Mouse (Mus musculus) G1E (cell line): ENCODE results near the gene Gdpd3. TPM values are rescaled to one million over a fixed set of nuclear protein-coding genes. Genes with fewer than 3 reads are reported as not detected.

Source experiments
- ATAC-seq: 2 replicates; pipeline ENCODE4 v1.8.0; 2016; ENCODE audit warnings: mild to moderate bottlenecking; ENCODE audit not compliant: insufficient number of reproducible peaks, poor library complexity, low FRiP score, severe bottlenecking; ENCODE audit errors: extremely low read depth
- DNase-seq: peaks from one replicate; pipeline ENCODE4 v3.0.0; 2012; ENCODE audit warnings: low spot score
- H3K27me3 ChIP-seq: 2 replicates; pipeline ENCODE4 v1.6.1; 2012; ENCODE audit warnings: mild to moderate bottlenecking, low read length, inconsistent platforms; ENCODE audit not compliant: insufficient read depth
- H3K36me3 ChIP-seq: replicated peaks from 2 replicates; pipeline ENCODE3; 2012; ENCODE audit warnings: mild to moderate bottlenecking, inconsistent platforms
- H3K4me1 ChIP-seq: 2 replicates; pipeline ENCODE4 v1.6.1; 2012; ENCODE audit warnings: low read depth, low read length, inconsistent platforms, mixed read lengths; ENCODE audit not compliant: insufficient read depth
- H3K4me3 ChIP-seq: 2 replicates; pipeline ENCODE4 v1.5.1; 2012; ENCODE audit warnings: low read depth, mild to moderate bottlenecking, inconsistent platforms, low read length, moderate library complexity, mixed read lengths
- H3K9me3 ChIP-seq: replicated peaks from 2 replicates; pipeline ENCODE4 v1.6.1; 2012; ENCODE audit warnings: inconsistent platforms
- CTCF ChIP-seq: IDR thresholded peaks from 2 replicates; pipeline ENCODE4 v1.5.1; 2012; ENCODE audit warnings: low read depth, low read length, inconsistent platforms, mixed read lengths
- GATA1 ChIP-seq: IDR thresholded peaks from 2 replicates; pipeline ENCODE4 v1.6.1; 2012; ENCODE audit warnings: borderline replicate concordance, low read length, inconsistent platforms, mixed read lengths
- GATA2 ChIP-seq: IDR thresholded peaks from 2 replicates; pipeline ENCODE4 v1.6.1; 2012; ENCODE audit warnings: low read depth, low read length, inconsistent platforms, borderline replicate concordance
- POLR2AphosphoS5 ChIP-seq: IDR thresholded peaks from 2 replicates; pipeline ENCODE4 v1.6.1; 2012; ENCODE audit warnings: low read depth, low read length, inconsistent platforms; ENCODE audit not compliant: insufficient replicate concordance
- TAL1 ChIP-seq: conservative IDR thresholded peaks from 2 replicates; pipeline ENCODE4 v1.6.1; 2012; ENCODE audit warnings: low read depth, low read length, inconsistent platforms, mixed read lengths
- polyA plus RNA-seq: library from polyadenylated mRNA; stranded (reverse); fragments of >175 nt; gene quantifications from 2 replicates; pipeline ENCODE4 v1.2.3, GENCODE M21; 2012
- total RNA-seq, 2 experiments: library from RNA; stranded (forward) in 1 of 2; stranded (reverse) in 1 of 2; fragments of 200-1000 nt in 1 of 2; fragments of >200 nt in 1 of 2; fragmentation: Nextera tagmentation in 1 of 2; gene quantifications; 2 replicates each; pipeline ENCODE4 v1.2.3; 2014 to 2017

Gdpd3 gene
- total and polyA plus RNA-seq, 3 experiments: 6.1 to 29.9 (median 15.4) TPM

DNA sequence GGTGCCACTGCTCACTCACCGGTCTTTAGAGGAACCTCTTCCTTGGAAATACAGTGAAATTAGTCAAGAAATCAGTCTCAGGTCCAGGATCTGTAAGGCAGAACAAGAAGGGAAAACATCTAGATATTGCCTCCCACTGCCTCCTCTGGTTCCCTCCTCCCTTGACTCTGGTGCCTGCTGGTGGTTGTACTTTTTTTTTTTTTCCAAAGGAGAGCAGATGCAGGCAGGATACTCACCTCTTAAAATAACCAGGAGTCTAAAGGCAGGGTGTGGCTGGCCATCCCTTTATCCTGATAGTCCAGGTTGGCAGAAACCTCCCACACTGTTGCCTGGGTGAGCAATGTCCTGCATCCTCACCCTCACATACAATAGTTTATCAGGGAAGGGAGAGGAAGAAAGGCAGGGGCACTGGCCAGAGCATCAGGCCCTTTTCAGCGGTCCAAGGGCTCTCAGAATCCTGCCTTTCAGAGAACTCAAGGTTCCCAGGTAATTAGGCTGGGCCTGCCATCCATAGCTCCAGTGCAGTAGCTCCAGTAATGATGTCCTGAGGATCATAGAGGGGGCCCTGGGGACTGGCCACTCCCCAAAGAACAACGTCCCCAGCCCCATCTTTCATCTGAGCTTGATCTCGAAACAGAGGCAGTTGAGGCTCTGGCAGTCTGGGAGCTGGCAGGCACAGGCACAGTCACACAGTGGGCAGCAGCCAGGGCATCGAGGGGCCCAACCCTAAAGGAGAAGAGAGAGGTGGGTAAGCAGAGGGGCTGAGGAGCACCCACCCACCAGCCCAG, 34.3 kb downstream of the Gdpd3 start:
- H3K9me3 ChIP-seq: no peaks in the 10 kb centered on the region
- peaks cover 41% of the 10 kb centered on the region for H3K36me3 ChIP-seq
- DNase-seq (no peak), ATAC-seq (no peak)
- TF ChIP-seq GATA2 (no peak), CTCF (no peak)
- H3K4me1 ChIP-seq: peaks cover 71% of the 10 kb centered on the region
- H3K4me3 ChIP-seq: peak overlapping the region; percentile 99
- peaks cover 3% of the 10 kb centered on the region; the same call in 1 of the 2 replicates for H3K27me3 ChIP-seq

DNA sequence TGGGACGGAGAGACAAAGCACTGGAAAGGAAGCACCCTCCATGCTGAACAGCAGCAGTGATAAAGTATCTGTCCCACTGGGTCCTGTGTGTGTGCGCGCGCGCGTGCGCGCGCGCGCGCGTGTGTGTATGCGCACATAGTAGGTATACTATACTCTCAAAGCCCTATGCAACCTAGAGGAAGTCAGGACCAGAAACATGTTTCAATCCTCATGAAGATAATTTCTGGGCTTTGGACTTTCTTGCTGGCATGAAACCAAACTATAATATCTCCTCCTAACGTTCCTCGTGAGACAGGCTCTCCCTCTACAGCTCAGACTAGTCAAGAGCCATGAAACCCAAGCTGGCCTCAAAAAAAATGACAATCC, 34.9 kb downstream of the Gdpd3 start:
- no peak for DNase-seq
- H3K36me3 ChIP-seq: peaks cover 35% of the 10 kb centered on the region
- no peak for ATAC-seq
- TF ChIP-seq GATA2 (no peak), POLR2AphosphoS5 (no peak), TAL1 (no peak), CTCF (no peak), GATA1 (no peak)
- H3K4me3 ChIP-seq: no peak overlapping the region
- peaks cover 3% of the 10 kb centered on the region; the same call in 1 of the 2 replicates for H3K27me3 ChIP-seq
- peaks cover 65% of the 10 kb centered on the region for H3K4me1 ChIP-seq
- no peaks in the 10 kb centered on the region for H3K9me3 ChIP-seq

DNA sequence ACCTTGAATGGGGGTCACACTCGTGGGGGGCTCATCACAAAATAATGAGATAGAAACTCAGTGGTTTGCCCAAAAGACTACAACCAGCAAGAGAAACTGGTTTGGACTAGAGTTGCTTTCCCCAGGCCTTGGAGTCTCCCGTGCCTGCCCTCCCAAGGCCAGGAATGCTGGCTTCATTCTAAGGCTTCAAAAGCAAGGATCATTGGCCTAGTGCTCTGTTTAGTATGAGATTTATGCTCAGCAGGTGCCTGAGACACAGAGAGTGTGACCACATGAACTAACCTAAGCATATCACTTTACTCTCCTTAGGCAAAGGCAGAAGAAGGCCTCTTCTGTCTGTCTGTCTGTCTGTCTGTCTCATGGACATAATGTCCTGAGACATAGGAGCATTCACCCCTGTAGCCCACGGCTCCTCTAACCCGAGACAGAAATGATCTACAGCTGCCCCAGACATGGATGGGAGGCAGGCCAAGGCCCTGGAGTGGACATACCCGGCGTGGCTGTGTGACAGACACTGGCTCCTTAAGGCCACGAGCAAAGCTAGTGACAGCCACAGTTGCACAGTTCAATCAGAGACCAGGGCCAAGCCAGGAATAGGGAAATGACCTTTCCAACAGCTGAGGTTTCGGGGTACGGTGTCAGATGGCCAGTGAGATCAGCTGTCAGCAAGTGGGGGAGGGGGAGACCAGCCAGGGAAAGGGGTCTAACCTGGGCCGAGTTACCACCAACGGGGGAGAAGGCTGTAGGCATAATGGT, 36.2 kb downstream of the Gdpd3 start:
- peaks cover 53% of the 10 kb centered on the region for H3K4me1 ChIP-seq
- DNase-seq: no peak
- no peak for ATAC-seq

DNA sequence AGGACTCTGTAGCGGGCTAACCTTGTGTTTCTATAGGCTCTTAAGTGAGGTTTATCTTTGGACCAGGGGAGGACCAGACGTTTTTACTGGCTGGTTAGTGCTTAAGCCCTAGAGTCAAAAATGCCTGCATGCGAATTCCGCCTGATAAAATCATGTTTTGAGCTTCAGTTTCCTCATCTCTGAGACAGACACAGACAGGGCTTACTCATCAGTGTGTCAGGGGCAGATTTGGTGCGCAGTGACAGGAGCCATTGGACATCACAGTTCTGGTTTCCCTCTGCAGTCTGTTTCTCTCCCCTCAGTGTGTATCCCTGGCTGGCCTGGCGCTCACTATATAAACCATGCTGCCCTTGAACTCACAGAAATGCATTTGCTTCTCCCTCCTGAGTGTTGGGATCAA, 37.0 kb downstream of the Gdpd3 start:
- Histone ChIP-seq H3K4me3 (no peak overlapping the region), H3K36me3 (peaks cover 14% of the 10 kb centered on the region), H3K4me1 (peaks cover 59% of the 10 kb centered on the region), H3K9me3 (no peaks in the 10 kb centered on the region), H3K27me3 (peaks cover 15% of the 10 kb centered on the region)
- no peak for ATAC-seq
- DNase-seq: no peak
- TF ChIP-seq POLR2AphosphoS5 (no peak), CTCF (no peak), TAL1 (no peak), GATA2 (no peak), GATA1 (no peak)

More for the DNA sequence above, 36.2 kb downstream of the Gdpd3 start:
- Histone ChIP-seq H3K36me3 (peaks cover 22% of the 10 kb centered on the region), H3K4me3 (no peak overlapping the region), H3K9me3 (no peaks in the 10 kb centered on the region), H3K27me3 (peaks cover 6% of the 10 kb centered on the region; the same call in 1 of the 2 replicates)
- TF ChIP-seq TAL1: no peak
- TF ChIP-seq GATA2: no peak
- no peak for TF ChIP-seq GATA1
- no peak for TF ChIP-seq CTCF
- TF ChIP-seq POLR2AphosphoS5: no peak

DNA sequence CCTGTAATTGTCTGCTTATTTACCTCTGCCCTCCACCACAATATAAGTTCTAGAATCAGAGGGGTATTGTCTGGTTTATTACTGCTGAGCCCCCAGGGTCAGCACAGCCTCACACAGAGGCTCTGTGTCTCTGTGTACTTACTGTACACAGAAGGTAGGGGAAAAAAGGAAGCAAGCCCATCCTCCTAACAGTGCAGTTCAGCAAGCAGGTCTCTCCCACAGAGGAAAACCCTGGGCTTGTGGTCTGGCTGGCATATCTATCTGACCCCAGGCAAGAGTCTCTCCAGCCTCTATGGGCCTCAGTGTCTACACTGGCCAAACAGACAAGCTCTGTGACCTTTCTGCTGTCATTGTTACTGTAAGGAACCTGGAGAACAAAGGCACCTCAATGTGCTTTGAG, 37.6 kb downstream of the Gdpd3 start:
- Histone ChIP-seq H3K9me3 (no peaks in the 10 kb centered on the region), H3K4me1 (peaks cover 63% of the 10 kb centered on the region), H3K4me3 (no peak overlapping the region), H3K36me3 (peaks cover 10% of the 10 kb centered on the region), H3K27me3 (peaks cover 20% of the 10 kb centered on the region)
- no peak for DNase-seq
- TF ChIP-seq CTCF: no peak
- ATAC-seq: no peak

DNA sequence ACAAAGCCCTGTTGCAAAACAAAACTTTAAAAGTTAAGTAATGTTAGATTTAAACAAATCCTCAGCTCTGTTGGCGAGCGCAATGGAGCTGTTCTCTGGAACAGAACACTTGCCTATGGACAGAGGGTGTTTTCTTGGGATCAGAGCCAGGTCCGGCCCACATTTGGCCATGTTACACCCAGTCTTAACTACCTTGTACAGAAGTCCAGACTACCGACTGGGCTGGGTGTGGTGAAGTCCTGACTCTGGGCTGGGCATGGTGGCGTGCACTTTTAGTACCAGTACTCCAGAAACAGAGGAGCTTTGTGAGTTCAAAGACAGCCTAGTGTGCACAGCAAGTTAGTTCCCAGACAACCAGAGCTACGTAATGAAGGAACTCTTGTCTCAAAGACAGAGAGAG, 40.8 kb downstream of the Gdpd3 start:
- Histone ChIP-seq H3K4me3 (no peak overlapping the region), H3K27me3 (peaks cover 39% of the 10 kb centered on the region), H3K36me3 (peaks cover 6% of the 10 kb centered on the region), H3K4me1 (peaks cover 54% of the 10 kb centered on the region), H3K9me3 (no peaks in the 10 kb centered on the region)
- TF ChIP-seq CTCF (no peak), GATA1 (no peak), GATA2 (no peak), TAL1 (no peak), POLR2AphosphoS5 (no peak)
- no peak for DNase-seq
- ATAC-seq: no peak

DNA sequence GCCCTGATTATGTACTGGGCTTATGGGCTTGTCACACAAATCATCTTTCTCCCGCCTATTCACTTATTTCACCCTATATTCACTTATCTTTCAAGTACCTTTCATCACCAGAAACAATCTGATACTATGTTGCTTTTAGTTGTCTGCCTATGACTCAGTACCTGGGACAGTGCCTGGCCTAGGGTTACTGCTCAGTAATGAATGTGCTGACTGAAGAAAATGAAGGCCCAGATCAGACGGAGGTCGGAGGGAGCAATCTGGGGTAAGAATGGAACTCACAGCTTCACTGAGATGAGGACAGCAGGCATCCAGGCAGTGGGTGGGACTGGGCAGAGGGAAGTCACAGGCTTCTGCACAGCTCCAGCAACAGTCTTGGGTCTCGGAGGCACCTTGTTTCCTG, 41.3 kb downstream of the Gdpd3 start:
- Histone ChIP-seq H3K4me1 (peaks cover 49% of the 10 kb centered on the region), H3K36me3 (peaks cover 5% of the 10 kb centered on the region), H3K27me3 (peaks cover 44% of the 10 kb centered on the region), H3K4me3 (no peak overlapping the region), H3K9me3 (no peaks in the 10 kb centered on the region)
- no peak for TF ChIP-seq GATA1
- no peak for TF ChIP-seq CTCF
- no peak for TF ChIP-seq TAL1
- no peak for TF ChIP-seq GATA2
- TF ChIP-seq POLR2AphosphoS5: no peak
- ATAC-seq (no peak), DNase-seq (no peak)
